Mouse (Mus musculus) liver, embryonic 14.5 days (tissue): ENCODE data around the gene Cacnb4. TPM values are rescaled to one million over a fixed set of nuclear protein-coding genes. Genes with fewer than 3 reads are reported as not detected.

Experiments
- ATAC-seq: fragments of 200-750 bp; cut with Nextera tagmentation; 2 replicates; pipeline ENCODE4 v1.8.0; 2017; ENCODE audit warnings: moderate number of reproducible peaks, mild to moderate bottlenecking, moderate library complexity; ENCODE audit not compliant: insufficient read depth
- DNase-seq, 3 experiments: peaks; one replicate each; pipeline ENCODE4 v3.0.0-alpha.2; 2012 to 2013; ENCODE audit warnings: low read depth in 3 of 3, low spot score in 3 of 3
- H3K27ac ChIP-seq: fragments of 300-500 bp; sonication (generic); 2 replicates; pipeline ENCODE4 v1.5.1; 2014; ENCODE audit warnings: moderate library complexity, mild to moderate bottlenecking, control low read depth, inconsistent platforms
- H3K27me3 ChIP-seq: fragments of 300-500 bp; sonication (generic); 2 replicates; pipeline ENCODE4 v1.6.1; 2014; ENCODE audit warnings: mild to moderate bottlenecking, low read length, moderate library complexity; ENCODE audit not compliant: control insufficient read depth, insufficient read depth
- H3K36me3 ChIP-seq: fragments of 300-500 bp; sonication (generic); replicated peaks from 2 replicates; pipeline ENCODE4 v1.6.1; 2014; ENCODE audit warnings: low read depth; ENCODE audit not compliant: control insufficient read depth, insufficient read depth
- H3K4me1 ChIP-seq, 2 experiments: fragments of 200-500 bp in 1 of 2; fragments of 300-500 bp in 1 of 2; sonication (generic) in 1 of 2; replicated peaks; 2 replicates each; pipeline ENCODE4 v1.6.1; 2012 to 2014; ENCODE audit warnings: antibody characterized with exemption in 1 of 2, inconsistent platforms in 1 of 2, low read length in 1 of 2; ENCODE audit not compliant: control insufficient read depth in 2 of 2, insufficient read depth in 2 of 2
- H3K4me2 ChIP-seq: fragments of 300-500 bp; sonication (generic); 2 replicates; pipeline ENCODE4 v1.6.1; 2014; ENCODE audit warnings: low read depth, mild to moderate bottlenecking, control low read depth, moderate library complexity
- H3K4me3 ChIP-seq, 2 experiments: fragments of 200-500 bp in 1 of 2; fragments of 300-500 bp in 1 of 2; sonication (generic) in 1 of 2; 2 replicates each; pipeline ENCODE4 v1.5.1; 2012 to 2014; ENCODE audit warnings: low read depth in 2 of 2, low read length in 2 of 2, mild to moderate bottlenecking in 2 of 2, control low read depth in 1 of 2, inconsistent platforms in 1 of 2, moderate library complexity in 1 of 2; ENCODE audit not compliant: insufficient read depth in 1 of 2
- H3K9ac ChIP-seq: fragments of 300-500 bp; sonication (generic); replicated peaks from 2 replicates; pipeline ENCODE4 v1.6.1; 2014; ENCODE audit warnings: mild to moderate bottlenecking, control low read depth, moderate library complexity
- H3K9me3 ChIP-seq: fragments of 300-500 bp; sonication (generic); 2 replicates; pipeline ENCODE4 v1.6.1; 2016; ENCODE audit warnings: low read length, mixed read lengths; ENCODE audit not compliant: control insufficient read depth
- CTCF ChIP-seq: IDR thresholded peaks from 2 replicates; pipeline ENCODE4 v1.5.1; 2016; ENCODE audit warnings: antibody characterized with exemption, low read depth, control low read depth
- EP300 ChIP-seq: IDR thresholded peaks from 2 replicates; pipeline ENCODE4 v1.6.1; 2016; ENCODE audit warnings: antibody characterized with exemption, low read depth
- WGBS: fragments of 180-500 bp; shearing (Covaris S2); extraction: QIAGEN DNeasy Blood & Tissue Kit; methylation state at CpG from one replicate; pipeline ENCODE4 v1.1.7; 2014; ENCODE audit not compliant: insufficient replicate concordance; 5-methylcytosine and 5-hydroxymethylcytosine counted together
- polyA plus RNA-seq, 2 experiments: library from polyadenylated mRNA; depleted of rRNA in 1 of 2; stranded (reverse) in 1 of 2; unstranded in 1 of 2; fragments of >200 nt; fragmentation: Nextera tagmentation in 1 of 2; extraction: Ambion mirVana in 1 of 2; gene quantifications; 2 replicates each; pipeline versions ENCODE4 v1.2.1 to v1.2.3; 2012 to 2014

The Cacnb4 gene
- polyA plus RNA-seq, 2 experiments, result 0.06 to 0.19 TPM

GRCm38 (mm10) chr2:52541068-52541467 lies 135.6 kb downstream of the Cacnb4 start:
- DNase-seq (no peak), ATAC-seq (no peak)
- no peaks in the 10 kb centered on the region for H3K4me1 ChIP-seq
- H3K9me3 ChIP-seq, result no peaks in the 10 kb centered on the region
- WGBS, result 72% methylated on average over 4 of the region's 4 CpGs
- H3K4me3 ChIP-seq, result no peak overlapping the region
- H3K27me3 ChIP-seq, result no peaks in the 10 kb centered on the region
- no peak for TF ChIP-seq EP300
- TF ChIP-seq CTCF, result no peak
- H3K9ac ChIP-seq, result no peak overlapping the region
- no peak overlapping the region for H3K4me2 ChIP-seq
- H3K27ac ChIP-seq, result no peak overlapping the region
- no peaks in the 10 kb centered on the region for H3K36me3 ChIP-seq

DNA sequence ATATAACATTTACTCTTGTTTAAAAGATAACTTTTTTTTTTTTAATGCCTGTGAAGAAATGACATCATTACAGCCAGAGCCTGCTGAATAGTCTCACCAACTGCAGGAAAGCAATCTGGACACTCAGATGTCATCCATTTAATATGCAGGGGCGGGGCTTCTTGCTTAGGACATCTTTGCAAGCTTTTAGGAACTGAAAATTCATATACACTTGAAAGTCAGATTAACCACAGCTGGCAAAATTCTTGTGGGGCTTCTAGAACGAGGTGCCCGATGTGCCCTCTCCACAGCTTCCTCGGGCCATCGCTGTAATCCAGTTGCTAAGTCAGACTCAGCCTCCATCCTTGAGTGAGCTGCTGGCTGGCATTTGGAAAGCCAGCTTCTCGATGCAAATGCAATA lies 137.3 kb downstream of the Cacnb4 start:
- no peaks in the 10 kb centered on the region for H3K4me1 ChIP-seq
- WGBS, result 63% methylated on average over 6 of the region's 6 CpGs
- no peak overlapping the region for H3K9ac ChIP-seq
- TF ChIP-seq EP300, result no peak
- TF ChIP-seq CTCF, result no peak
- no peaks in the 10 kb centered on the region for H3K27me3 ChIP-seq
- no peak overlapping the region for H3K4me2 ChIP-seq
- H3K36me3 ChIP-seq, result no peaks in the 10 kb centered on the region
- no peak overlapping the region for H3K4me3 ChIP-seq
- no peaks in the 10 kb centered on the region for H3K9me3 ChIP-seq
- no peak for DNase-seq
- no peak overlapping the region for H3K27ac ChIP-seq
- ATAC-seq, result no peak

GRCm38 (mm10) chr2:52537645-52538044 lies 139.0 kb downstream of the Cacnb4 start:
- Histone ChIP-seq H3K27ac (no peak overlapping the region), H3K9me3 (no peaks in the 10 kb centered on the region), H3K27me3 (no peaks in the 10 kb centered on the region), H3K4me3 (no peak overlapping the region), H3K9ac (no peak overlapping the region), H3K4me2 (no peak overlapping the region), H3K36me3 (no peaks in the 10 kb centered on the region), H3K4me1 (no peaks in the 10 kb centered on the region)
- no peak for DNase-seq
- 52% methylated on average over 3 of the region's 3 CpGs for WGBS
- ATAC-seq, result no peak
- TF ChIP-seq CTCF, result no peak
- no peak for TF ChIP-seq EP300

DNA sequence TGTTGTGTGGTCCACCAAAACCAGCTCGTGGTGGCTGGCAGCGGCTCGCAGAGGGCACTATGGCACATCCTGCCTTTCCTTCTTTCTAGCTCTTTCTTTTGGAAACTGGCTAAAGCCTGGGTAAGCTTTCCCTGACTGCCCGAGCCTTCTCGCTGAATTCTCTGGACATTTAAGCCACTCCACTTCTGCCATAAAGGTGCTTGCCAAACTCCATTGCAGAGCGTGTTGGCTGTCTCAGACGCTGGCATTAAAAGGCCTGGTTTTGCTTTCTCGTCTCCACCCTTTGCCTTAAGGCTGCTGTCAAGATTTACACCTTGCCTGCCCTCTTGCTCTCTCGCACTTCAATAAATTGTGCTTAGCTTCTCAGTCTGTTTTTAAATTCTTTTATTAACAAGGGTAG lies 139.5 kb downstream of the Cacnb4 start:
- ATAC-seq (no peak), DNase-seq (no peak)
- Histone ChIP-seq H3K9me3 (no peaks in the 10 kb centered on the region), H3K36me3 (no peaks in the 10 kb centered on the region), H3K4me2 (no peak overlapping the region), H3K27ac (no peak overlapping the region), H3K4me3 (no peak overlapping the region), H3K9ac (no peak overlapping the region), H3K4me1 (no peaks in the 10 kb centered on the region), H3K27me3 (no peaks in the 10 kb centered on the region)
- 76% methylated on average over 9 of the region's 9 CpGs for WGBS
- no peak for TF ChIP-seq EP300
- no peak for TF ChIP-seq CTCF

DNA sequence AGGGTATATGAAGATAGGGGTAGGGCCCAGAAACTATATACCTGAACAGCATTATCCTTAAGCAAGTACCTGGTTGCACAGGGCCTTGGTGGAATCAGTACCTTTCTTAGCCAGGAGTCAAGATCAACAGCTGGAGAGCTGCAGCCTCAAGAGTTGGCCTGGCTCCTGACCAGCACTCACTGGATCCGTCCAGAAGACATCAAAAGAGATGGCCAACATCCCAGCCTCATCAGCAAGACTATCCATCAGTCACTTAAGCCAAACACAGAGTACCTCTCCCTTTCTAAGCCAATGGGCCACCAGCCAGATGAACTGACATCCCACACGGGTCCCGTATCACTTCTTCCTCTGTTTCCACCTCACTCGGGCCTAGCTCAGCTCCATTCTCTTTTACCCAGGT lies 140.1 kb downstream of the Cacnb4 start:
- H3K27ac ChIP-seq, result no peak overlapping the region
- H3K27me3 ChIP-seq, result no peaks in the 10 kb centered on the region
- TF ChIP-seq CTCF (no peak), EP300 (no peak)
- no peak for DNase-seq
- ATAC-seq, result no peak
- no peaks in the 10 kb centered on the region for H3K36me3 ChIP-seq
- no peaks in the 10 kb centered on the region for H3K4me1 ChIP-seq
- H3K4me3 ChIP-seq, result no peak overlapping the region
- H3K9ac ChIP-seq, result no peak overlapping the region
- WGBS, result 59% methylated on average over 4 of the region's 4 CpGs
- H3K9me3 ChIP-seq, result no peaks in the 10 kb centered on the region
- no peak overlapping the region for H3K4me2 ChIP-seq
